Mouse (Mus musculus) spleen, adult 2 months (tissue): ENCODE measurements around the gene Neurog1. TPM values are rescaled to one million over a fixed set of nuclear protein-coding genes. Genes with fewer than 3 reads are reported as not detected.

Experiments used
- DNase-seq, 2 experiments: peaks; one replicate each; pipeline versions ENCODE4 v3.0.0 to v3.0.0-alpha.2; 2012 to 2021; ENCODE audit warnings: low spot score in 2 of 2, low read depth in 1 of 2
- H3K27ac ChIP-seq: fragments of 200-500 bp; 2 replicates; pipeline ENCODE4 v1.5.1; 2012; ENCODE audit warnings: low read length, inconsistent platforms; ENCODE audit not compliant: insufficient read depth
- H3K27me3 ChIP-seq: fragments of 200-500 bp; 2 replicates; pipeline ENCODE4 v1.6.1; 2012; ENCODE audit warnings: mild to moderate bottlenecking, moderate library complexity, low read length, inconsistent platforms; ENCODE audit not compliant: control insufficient read depth, insufficient read depth
- H3K36me3 ChIP-seq: fragments of 200-500 bp; 2 replicates; pipeline ENCODE4 v1.6.1; 2012; ENCODE audit warnings: mild to moderate bottlenecking, low read length, inconsistent platforms; ENCODE audit not compliant: control insufficient read depth, insufficient read depth
- H3K4me1 ChIP-seq: fragments of 200-500 bp; 2 replicates; pipeline ENCODE4 v1.6.1; 2011; ENCODE audit warnings: inconsistent platforms; ENCODE audit not compliant: control insufficient read depth, insufficient read depth, insufficient read length
- H3K4me3 ChIP-seq: fragments of 200-500 bp; 2 replicates; pipeline ENCODE4 v1.5.1; 2011; ENCODE audit warnings: mild to moderate bottlenecking, inconsistent platforms; ENCODE audit not compliant: insufficient read depth, insufficient read length; ENCODE audit errors: extremely low read depth
- CTCF ChIP-seq: fragments of 200-500 bp; IDR thresholded peaks from 2 replicates; pipeline ENCODE4 v1.5.1; 2011; ENCODE audit warnings: mild to moderate bottlenecking, inconsistent platforms; ENCODE audit not compliant: insufficient read depth, insufficient read length, insufficient replicate concordance; ENCODE audit errors: extremely low read depth
- POLR2A ChIP-seq: fragments of 200-500 bp; IDR thresholded peaks from 2 replicates; pipeline ENCODE4 v1.6.1; 2011; ENCODE audit warnings: low read depth, low read length, inconsistent platforms
- WGBS: fragments of 180-500 bp; shearing (Covaris S2); methylation state at CpG from one replicate; pipeline ENCODE4 v1.1.7; 2018; 5-methylcytosine and 5-hydroxymethylcytosine counted together
- polyA plus RNA-seq: library from polyadenylated mRNA; depleted of rRNA; stranded (reverse); fragments of >200 nt; gene quantifications from 2 replicates; pipeline ENCODE4 v1.2.3, GENCODE M21; 2012

Neurog1 gene
- polyA plus RNA-seq, 1 experiment = not detected

- WGBS = 6% methylated on average over 14 of the region's 14 CpGs
- no peak overlapping the region for H3K27ac ChIP-seq
- H3K36me3 ChIP-seq = no peaks in the 10 kb centered on the region
- peaks cover 21% of the 10 kb centered on the region for H3K27me3 ChIP-seq
- no peak for DNase-seq
- TF ChIP-seq CTCF (no peak), POLR2A (no peak)
- H3K4me3 ChIP-seq = no peak overlapping the region
- H3K4me1 ChIP-seq = no peaks in the 10 kb centered on the region; the same call in 1 of the 2 replicates
Measured at GRCm38 (mm10) chr13:56250551-56251161, 1.3 kb downstream of the Neurog1 start.

GRCm38 (mm10) chr13:56249593-56250341 lies 2.2 kb downstream of the Neurog1 start:
- H3K27me3 ChIP-seq = peaks cover 18% of the 10 kb centered on the region
- H3K4me1 ChIP-seq = no peaks in the 10 kb centered on the region; the same call in 1 of the 2 replicates
- no peak overlapping the region for H3K27ac ChIP-seq
- TF ChIP-seq CTCF (no peak), POLR2A (no peak)
- no peak overlapping the region for H3K4me3 ChIP-seq
- WGBS = 9% methylated on average over 13 of the region's 13 CpGs
- no peak for DNase-seq
- no peaks in the 10 kb centered on the region for H3K36me3 ChIP-seq

GRCm38 (mm10) chr13:56243104-56243503 lies 8.9 kb downstream of the Neurog1 start:
- Histone ChIP-seq H3K4me1 (no peaks in the 10 kb centered on the region), H3K27ac (no peak overlapping the region), H3K27me3 (0 out of 2 replicates have a peak, but pooled peaks cover 1% of the 10 kb centered on the region), H3K36me3 (no peaks in the 10 kb centered on the region), H3K4me3 (no peak overlapping the region)
- TF ChIP-seq CTCF = no peak
- WGBS = 76% methylated on average over 5 of the region's 5 CpGs
- DNase-seq = no peak

- TF ChIP-seq CTCF = no peak
- TF ChIP-seq POLR2A = no peak
- Histone ChIP-seq H3K4me3 (no peak overlapping the region), H3K27me3 (no peaks in the 10 kb centered on the region), H3K36me3 (no peaks in the 10 kb centered on the region), H3K27ac (no peak overlapping the region), H3K4me1 (no peaks in the 10 kb centered on the region)
- no peak for DNase-seq
- WGBS = 77% methylated on average over 16 of the region's 16 CpGs
Measured at GRCm38 (mm10) chr13:56240012-56240770, 11.8 kb downstream of the Neurog1 start.

- no peaks in the 10 kb centered on the region for H3K27me3 ChIP-seq
- 71% methylated on average over 10 of the region's 10 CpGs for WGBS
Measured at GRCm38 (mm10) chr13:56237905-56238304, 14.1 kb downstream of the Neurog1 start.

GRCm38 (mm10) chr13:56236194-56236593 lies 15.8 kb downstream of the Neurog1 start:
- no peak for TF ChIP-seq CTCF
- TF ChIP-seq POLR2A = no peak
- 50% methylated on average over 7 of the region's 7 CpGs for WGBS
- H3K4me1 ChIP-seq = no peaks in the 10 kb centered on the region
- DNase-seq = no peak
- H3K4me3 ChIP-seq = no peak overlapping the region
- H3K27ac ChIP-seq = no peak overlapping the region
- no peaks in the 10 kb centered on the region for H3K27me3 ChIP-seq
- H3K36me3 ChIP-seq = no peaks in the 10 kb centered on the region

More at GRCm38 (mm10) chr13:56237905-56238304, 14.1 kb downstream of the Neurog1 start:
- H3K27ac ChIP-seq = no peak overlapping the region
- no peaks in the 10 kb centered on the region for H3K36me3 ChIP-seq
- no peak for TF ChIP-seq POLR2A
- no peak for TF ChIP-seq CTCF
- H3K4me3 ChIP-seq = no peak overlapping the region
- no peaks in the 10 kb centered on the region for H3K4me1 ChIP-seq
- DNase-seq = no peak
